Mouse (Mus musculus) lung, adult 2 months (tissue): Measurements from ENCODE around the gene Kbtbd4.

ENCODE experiments used
- CTCF ChIP-seq: fragments of 200-500 bp; IDR thresholded peaks from 2 replicates; pipeline ENCODE4 v1.5.1; 2011; ENCODE audit warnings: mild to moderate bottlenecking, low read length, control low read depth; ENCODE audit not compliant: insufficient read depth
- POLR2A ChIP-seq: fragments of 200-500 bp; IDR thresholded peaks from 2 replicates; pipeline ENCODE4 v1.6.1; 2011; ENCODE audit warnings: low read depth, mild to moderate bottlenecking, control low read depth, low read length, borderline replicate concordance; ENCODE audit errors: extremely low read depth

- TF ChIP-seq CTCF, result no peak
- TF ChIP-seq POLR2A, result no peak
Measured at GRCm38 (mm10) chr2:90950149-90950548, 45.6 kb downstream of the Kbtbd4 start.
